Mouse (Mus musculus): ENCODE measurements around the gene Slc41a1.
A peak's percentile ranks its signal among the peaks of the same experiment; 100 is the strongest.

DNA sequence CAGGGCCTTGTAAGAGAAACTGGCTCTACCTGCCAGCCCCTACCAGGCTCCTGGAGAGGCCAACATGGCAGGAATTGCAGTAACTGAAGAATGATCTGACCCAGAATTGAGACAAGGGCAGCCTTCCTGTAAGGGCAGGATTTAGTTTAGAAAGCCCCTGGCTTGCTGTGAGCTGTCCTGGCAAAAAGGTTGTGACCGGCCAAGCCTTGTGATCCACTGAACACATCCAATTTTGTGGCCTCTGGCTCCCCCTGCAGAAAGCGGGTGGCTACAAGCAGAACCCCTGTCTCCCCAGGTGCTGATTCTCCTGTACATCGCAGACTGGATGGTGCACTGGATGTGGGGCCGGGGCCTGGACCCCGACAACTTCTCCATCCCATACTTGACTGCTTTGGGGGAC, 19.0 kb downstream of the Slc41a1 start:
- TF ChIP-seq POLR2A (IDR thresholded peaks at IDR 0.05; ENCODE audit: insufficient read depth, low read depth, low read length) (no peak), CTCF (IDR thresholded peaks at IDR 0.05) (peak; percentile 88)
